Mouse (Mus musculus): ENCODE results near the gene Znrf3.
"Not testable (repeated sequence)": the region's sequence is repeated elsewhere in the genome, so short reads cannot be mapped to it uniquely, and the experiment has no call there.

Znrf3 gene

GRCm38 (mm10) chr11:5444599-5445451 is at the start of gene Znrf3:
Gene Znrf3 (minus strand): TSS chr11:5444847.
- peak; percentile 54 for DNase-seq (ENCODE audit: low read depth)

GRCm38 (mm10) chr11:5493869-5494268 is 49.2 kb upstream of the Znrf3 start:
- no peak for DNase-seq (ENCODE audit: low read depth)

DNA sequence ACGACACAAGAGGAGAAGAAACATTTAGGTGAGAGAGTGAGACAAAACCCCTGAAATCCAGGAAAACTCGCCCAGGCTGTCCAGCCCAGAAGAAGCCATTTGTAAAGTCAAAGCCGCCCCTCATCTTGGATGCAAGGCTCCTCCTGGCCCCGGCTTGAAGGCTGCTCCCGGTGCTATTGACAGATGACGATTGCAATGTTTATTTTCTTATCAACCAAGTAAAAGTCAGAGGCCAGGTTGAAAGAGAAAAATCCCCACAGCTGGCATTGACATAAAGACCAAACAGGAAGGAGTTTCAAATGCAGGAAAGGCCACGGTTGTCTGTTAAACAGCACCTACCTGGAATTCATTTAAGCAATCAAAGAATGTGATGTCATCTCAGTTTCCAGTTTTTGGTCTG is 47.3 kb upstream of the Znrf3 start:
- no peak for DNase-seq (ENCODE audit: low read depth)

- DNase-seq (ENCODE audit: low read depth), result no peak
Observed at GRCm38 (mm10) chr11:5490989-5491656, 46.5 kb upstream of the Znrf3 start.

DNA sequence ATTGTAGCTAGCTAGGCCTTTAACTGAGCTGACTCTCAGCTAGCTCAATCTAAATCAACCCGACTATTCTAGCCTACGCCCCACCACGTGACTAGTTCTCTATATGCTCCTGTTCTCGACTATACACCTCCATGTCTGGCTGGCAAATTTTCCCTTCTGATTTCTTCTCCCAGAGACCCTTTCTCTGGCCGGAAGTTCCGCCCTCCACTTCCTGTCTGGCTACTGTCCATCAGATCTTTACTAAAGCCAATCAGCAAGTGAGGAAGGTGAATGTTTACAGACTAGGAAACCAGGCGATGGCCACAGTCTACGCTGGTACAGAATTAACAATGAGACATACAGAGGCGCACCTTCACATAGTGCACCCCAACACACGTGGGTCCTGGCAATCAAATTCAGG is 44.8 kb upstream of the Znrf3 start:
- not testable (repeated sequence) for DNase-seq (ENCODE audit: low read depth)

DNA sequence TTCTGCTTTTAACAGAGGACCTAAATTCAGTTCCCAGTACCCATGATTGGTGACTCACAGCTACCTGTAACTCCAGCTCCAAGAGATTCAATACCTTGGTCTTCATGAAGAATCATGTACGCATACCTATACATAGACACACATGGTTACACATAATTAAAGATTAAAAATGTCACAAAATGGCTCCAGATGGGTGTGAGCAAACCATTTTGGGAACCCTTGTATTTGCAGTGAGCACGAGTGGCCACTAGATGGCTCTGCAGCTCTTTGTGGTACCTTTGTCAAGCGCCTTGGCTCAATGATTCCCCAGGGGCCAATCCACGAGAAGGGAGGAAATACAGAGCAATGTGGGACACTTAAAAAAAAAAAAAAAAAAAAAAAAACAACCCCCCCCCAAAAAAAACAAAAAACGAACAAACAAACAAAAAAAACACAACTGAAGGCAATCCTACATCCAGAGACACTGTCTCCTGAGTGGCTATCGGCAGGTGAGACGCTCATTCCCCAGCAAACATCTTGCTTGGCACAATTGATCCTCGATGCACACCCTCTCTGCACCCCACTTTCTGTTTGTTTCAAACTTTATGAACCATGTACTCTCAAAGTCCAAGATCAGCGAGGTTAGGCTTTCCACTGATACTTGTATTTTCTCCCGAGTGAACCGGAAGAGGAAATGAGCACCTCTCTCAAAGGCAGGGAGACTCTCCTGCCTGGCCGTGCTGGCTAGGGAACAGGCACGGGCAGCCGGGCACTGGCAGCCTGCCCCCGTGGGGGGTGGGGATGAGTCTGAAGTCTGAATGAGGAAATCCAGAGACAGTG is 40.8 kb upstream of the Znrf3 start:
- peak; percentile 73 for DNase-seq (ENCODE audit: low read depth)

DNA sequence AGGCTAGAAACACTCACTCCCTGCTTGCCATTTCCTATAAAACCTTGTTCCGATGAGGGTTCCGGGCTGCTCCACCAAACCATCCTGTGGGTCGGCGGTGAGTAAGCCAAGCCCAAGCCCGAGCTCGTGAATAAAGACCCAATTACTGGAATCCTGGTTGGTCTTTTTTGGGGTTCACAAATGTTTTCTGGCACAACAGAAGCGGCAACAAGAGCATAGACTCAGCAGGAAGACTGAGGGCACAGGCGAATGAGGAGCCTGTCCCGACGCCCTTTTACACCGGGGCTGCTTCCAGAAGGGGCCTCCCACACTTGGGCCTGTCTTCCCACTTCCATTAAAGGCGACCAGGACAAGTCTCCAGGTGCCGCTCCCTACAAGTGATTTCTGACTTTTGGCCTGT is 37.9 kb upstream of the Znrf3 start:
- DNase-seq (ENCODE audit: low read depth), result no peak

DNA sequence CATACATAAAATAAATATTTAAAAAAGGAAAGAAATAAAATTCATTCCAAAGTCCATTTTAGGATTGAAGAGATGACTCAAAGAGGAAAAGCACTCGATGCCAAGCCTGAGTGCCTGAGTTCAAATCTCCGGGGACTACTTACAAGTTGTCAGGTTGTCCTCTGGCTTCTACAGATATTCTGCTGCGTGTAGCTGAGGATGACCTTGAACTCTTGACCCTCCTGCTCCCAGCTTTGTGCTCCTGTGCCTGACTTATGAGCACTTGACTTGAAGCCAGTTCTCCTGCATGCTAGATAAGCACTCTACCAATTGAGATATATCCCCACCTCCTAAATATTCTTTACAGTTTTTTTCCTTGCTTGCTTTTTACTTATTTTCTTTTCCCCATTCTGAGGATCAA is 34.2 kb upstream of the Znrf3 start:
- no peak for DNase-seq (ENCODE audit: low read depth)

DNA sequence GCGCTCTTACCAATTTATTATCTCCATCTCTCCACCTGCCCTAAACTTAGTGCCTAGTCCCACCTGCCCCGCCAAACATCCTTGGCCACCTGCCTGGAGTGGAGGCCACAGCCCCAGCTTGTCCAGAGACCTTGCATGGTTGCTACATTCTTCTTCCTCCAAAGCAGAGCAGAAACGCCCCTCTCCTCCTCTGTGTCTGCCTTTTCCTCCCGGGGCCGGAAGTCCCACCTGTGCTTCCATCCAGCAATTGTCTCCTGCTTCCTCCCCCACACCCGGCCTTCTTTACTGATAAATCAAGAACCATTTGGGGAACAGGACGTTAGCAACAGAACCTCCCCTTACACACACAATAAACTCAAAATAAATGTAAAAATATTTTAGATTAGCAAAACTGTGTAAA is 33.5 kb upstream of the Znrf3 start:
- DNase-seq (ENCODE audit: low read depth), result no peak

GRCm38 (mm10) chr11:5476806-5477205 is 32.2 kb upstream of the Znrf3 start:
- DNase-seq (ENCODE audit: low read depth), result no peak

GRCm38 (mm10) chr11:5475556-5476118 is 31.0 kb upstream of the Znrf3 start:
- not testable (repeated sequence) for DNase-seq (ENCODE audit: low read depth)

- DNase-seq (ENCODE audit: low read depth), result peak; percentile 51
Observed at GRCm38 (mm10) chr11:5474130-5474529, 29.5 kb upstream of the Znrf3 start.

GRCm38 (mm10) chr11:5470055-5470454 is 25.4 kb upstream of the Znrf3 start:
- no peak for DNase-seq (ENCODE audit: low read depth)

- no peak for DNase-seq (ENCODE audit: low read depth)
Observed at GRCm38 (mm10) chr11:5469084-5469483, 24.4 kb upstream of the Znrf3 start.

DNA sequence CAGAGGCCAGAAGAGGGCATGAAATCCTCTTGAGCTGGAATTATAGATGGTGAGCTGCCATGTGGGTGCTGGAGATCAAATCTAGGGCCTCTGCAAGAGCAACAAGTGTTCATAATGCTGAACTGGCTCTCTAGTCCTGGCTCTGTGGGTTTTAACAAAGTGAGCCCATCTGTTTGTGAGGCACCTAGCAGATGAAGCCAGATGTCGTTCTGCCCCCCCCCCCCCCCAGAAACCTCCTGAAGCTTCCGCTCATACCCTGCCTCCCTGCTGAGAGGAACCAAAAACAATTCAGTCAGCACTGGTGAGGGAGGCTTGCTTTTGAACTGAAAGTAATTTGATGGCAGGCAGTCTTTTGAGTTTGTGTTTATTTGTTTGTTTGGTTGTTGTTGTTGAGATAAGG is 23.8 kb upstream of the Znrf3 start:
- DNase-seq (ENCODE audit: low read depth), result no peak

DNA sequence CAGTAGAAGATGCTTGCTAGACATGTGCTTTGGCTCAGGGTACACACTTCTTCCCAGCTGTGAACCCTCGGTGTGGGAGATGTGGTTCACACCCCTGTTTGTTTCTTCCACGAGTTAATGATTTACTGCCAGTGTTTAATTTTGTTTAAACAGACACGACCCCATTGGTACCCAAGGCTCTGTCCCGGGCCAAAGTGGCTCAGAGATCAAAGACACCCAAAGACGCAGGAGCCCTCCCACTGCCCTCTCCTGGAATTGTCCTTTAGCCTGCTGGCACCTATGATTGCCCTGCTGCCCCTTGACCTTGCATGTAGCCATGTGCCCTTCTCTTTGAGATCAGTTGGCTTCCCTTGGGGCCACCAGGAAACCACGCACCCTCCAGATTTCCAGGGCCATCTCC is 7.3 kb upstream of the Znrf3 start:
- DNase-seq (ENCODE audit: low read depth), result no peak

DNA sequence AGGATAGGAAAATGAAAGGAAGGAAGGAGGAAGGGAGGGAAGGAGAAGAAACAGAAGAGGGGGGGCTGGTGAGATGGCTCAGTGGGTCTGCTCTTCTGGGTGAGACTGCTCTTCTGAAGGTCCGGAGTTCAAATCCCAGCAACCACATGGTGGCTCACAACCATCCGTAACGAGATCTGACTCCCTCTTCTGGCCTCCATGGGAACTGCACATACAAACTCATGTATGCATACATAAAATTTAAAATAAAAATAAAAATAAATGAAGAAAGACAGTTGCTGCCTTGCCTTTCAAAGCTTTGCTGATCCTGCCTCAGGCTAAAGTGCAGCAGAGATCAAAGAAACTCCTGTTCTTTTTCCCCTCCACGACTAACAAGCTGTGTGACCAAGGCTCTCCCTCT is 6.7 kb upstream of the Znrf3 start:
- no peak for DNase-seq (ENCODE audit: low read depth)

DNA sequence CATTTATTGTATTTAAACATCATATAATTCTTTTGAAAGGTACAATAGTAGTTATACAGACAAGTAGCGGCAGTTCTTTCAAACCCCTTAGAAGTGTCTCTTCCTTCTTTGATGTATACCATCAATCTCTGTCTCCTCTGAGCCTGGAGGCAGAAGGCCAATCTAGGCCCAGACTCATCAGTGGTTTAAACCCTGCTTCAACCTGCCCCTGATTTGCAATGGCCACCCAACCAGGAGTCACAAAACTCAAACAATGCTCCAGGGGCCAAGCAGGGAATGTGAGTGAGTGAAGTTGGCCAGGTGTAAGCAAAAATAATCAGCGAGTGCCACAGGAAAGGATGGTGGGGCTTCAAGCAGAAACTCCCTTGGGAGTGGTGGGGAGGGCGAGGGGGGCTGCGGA is 6.1 kb upstream of the Znrf3 start:
- no peak for DNase-seq (ENCODE audit: low read depth)

DNA sequence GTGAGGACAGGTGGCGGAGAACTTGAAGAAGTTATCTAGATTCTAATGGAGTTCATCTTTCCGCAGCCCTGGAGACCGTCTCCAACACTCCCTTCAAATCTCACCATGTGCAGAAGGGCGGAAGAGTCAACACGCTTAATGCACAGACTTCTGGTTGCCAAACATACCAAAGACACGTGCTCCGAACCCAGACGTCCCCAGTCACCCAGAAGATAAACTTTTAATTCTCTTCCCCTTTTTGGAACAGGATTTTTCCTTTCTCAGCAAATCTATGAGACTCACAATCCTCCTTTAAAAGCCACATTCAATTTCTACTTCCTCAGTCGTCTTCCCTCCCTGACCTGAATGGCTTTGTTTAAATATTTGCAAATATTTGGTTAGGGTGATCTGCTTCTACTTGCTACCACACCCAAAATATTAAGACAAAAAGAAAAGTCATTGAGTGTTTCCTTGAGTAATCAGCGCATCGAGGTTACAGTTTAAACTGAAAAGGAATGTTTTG is 856 bp upstream of the Znrf3 start:
- DNase-seq (ENCODE audit: low read depth), result no peak

DNA sequence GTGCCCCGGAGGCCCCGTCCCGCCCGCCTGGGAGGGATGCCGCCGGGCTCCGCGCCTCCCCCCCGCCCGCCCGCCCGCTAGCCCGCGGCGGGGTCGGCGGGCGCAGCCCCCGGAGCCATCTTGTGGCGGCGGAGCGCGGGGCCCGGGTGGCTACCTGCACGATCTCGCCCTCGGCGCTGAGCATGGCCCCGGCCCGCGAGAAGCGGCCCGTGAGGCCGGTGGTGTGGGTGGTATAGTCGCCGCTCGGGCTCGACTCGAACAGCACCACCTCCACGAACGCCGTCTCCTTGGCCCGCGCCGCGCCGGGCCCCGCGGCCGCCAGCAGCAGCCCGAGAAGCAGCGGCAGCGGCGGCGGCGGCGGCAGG is 431 bp downstream of the Znrf3 start:
- no peak for DNase-seq (ENCODE audit: low read depth)

DNA sequence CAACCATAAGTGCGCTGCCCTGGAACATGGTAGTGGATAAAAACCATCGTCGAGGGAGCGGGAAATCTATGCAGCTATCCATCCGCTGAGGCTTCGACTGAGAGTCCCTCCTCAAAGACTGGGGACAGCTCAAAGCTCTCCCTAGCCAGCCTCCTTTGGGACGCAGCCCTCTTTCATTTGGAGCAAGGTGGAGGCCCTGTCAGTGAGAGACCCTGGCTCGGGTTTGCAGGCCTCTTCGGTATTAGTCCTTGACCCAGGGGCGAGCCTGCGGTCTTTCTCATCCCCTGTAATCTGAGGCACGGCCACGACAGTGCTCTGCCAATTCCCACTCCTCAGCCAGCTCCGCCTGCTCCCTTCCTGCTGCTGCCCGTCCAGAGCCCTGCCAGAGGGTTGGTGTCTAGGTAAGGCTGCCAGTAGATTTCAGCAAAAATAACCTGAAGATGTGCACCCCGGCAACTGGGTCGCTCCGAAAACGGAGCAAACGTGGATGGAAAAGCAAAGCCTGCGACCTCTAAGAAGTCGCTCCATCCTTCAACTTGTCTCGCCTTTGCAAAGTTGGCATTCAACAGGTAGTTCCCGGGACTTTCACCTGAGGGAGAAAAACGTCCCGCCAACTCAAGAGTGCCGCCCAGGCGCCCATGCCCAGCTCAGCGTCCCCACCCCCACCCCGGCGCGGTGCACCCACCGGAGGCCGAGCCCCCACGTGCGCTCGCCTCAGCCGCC is 975 bp downstream of the Znrf3 start:
- no peak for DNase-seq (ENCODE audit: low read depth)

DNA sequence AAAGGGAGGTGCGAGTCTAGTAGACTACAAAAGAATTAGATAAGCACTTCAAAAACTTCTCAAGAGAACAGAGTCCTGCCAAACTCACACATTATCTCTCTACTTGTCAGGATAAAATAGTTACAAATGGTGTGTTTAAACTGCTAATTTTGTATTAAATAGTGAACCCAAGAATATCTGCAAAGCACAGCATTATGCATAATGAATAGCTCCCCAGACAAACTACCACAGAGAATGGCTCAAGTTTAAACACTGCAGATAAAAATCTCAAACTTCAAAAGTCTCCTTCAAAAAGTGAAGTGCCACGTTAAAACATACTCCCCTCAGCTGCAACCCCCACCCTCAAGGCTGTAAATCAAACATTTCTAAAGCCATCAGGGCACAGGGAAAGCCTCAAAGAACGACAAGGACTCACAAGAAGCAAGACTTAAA is 2.0 kb downstream of the Znrf3 start:
- no peak for DNase-seq (ENCODE audit: low read depth)

Measured in fibroblast of lung, adult 2 months (primary cell).